Mouse (Mus musculus) olfactory bulb, adult 2 months (tissue): ENCODE measurements around the gene Il2rb. TPM values are rescaled to one million over a fixed set of nuclear protein-coding genes. Genes with fewer than 3 reads are reported as not detected.

Experiments
- H3K27ac ChIP-seq: fragments of 200-500 bp; 2 replicates; pipeline ENCODE4 v1.5.1; 2012; ENCODE audit warnings: low read depth, low read length; ENCODE audit not compliant: insufficient read depth
- H3K4me1 ChIP-seq: fragments of 200-500 bp; 2 replicates; pipeline ENCODE4 v1.6.1; 2012; ENCODE audit warnings: low read length; ENCODE audit not compliant: control insufficient read depth, insufficient read depth
- H3K4me3 ChIP-seq: fragments of 200-500 bp; 2 replicates; pipeline ENCODE4 v1.5.1; 2012; ENCODE audit warnings: mild to moderate bottlenecking, low read depth, low read length, moderate library complexity; ENCODE audit not compliant: insufficient read depth
- CTCF ChIP-seq: fragments of 200-500 bp; IDR thresholded peaks from 2 replicates; pipeline ENCODE4 v1.5.1; 2012; ENCODE audit warnings: low read depth, mild to moderate bottlenecking, low read length, moderate library complexity; ENCODE audit not compliant: insufficient read depth
- POLR2A ChIP-seq: fragments of 200-500 bp; IDR thresholded peaks from 2 replicates; pipeline ENCODE4 v1.6.1; 2012; ENCODE audit warnings: mild to moderate bottlenecking, low read depth, low read length, moderate library complexity; ENCODE audit not compliant: insufficient read depth
- WGBS: fragments of 180-500 bp; shearing (Covaris S2); methylation state at CpG from one replicate; pipeline ENCODE4 v1.1.7; 2018; 5-methylcytosine and 5-hydroxymethylcytosine counted together
- polyA plus RNA-seq: library from polyadenylated mRNA; stranded (reverse); fragments of >200 nt; gene quantifications from 2 replicates; pipeline ENCODE4 v1.2.4, GENCODE M21; 2012; ENCODE audit warnings: low replicate concordance; ENCODE audit not compliant: missing spikeins, insufficient read depth, insufficient read length

Il2rb gene
- polyA plus RNA-seq, 1 experiment = not detected

DNA sequence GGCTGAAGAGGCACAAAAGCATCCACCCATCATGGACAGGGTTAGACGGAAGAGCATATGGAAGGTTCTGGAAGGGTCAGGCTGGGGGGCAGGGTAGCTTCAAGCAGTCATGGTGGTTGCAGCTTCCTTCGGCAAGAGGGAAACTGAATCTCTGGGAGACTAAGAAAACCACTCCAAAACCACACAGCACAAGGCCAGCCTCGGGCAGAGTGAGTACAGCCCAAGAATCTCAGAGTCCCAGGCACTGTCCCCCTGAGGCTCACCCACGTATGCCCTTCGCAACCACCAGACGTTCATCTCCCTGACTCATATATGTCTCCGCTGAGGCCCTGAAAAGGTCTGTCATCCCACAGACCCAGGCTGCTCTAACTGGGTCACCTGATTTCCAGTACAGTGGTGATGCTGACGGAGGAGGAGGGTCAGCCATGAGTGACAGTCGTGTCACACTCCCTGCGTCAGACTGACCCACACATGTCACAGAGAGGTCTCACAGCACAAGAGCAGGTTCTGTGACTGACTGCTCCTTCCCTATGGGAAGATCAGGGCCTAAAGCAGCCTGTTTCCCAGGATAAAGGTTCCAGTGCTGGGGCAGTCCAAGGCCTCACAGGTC, 1.6 kb downstream of the Il2rb start:
- H3K4me3 ChIP-seq = no peak overlapping the region
- H3K4me1 ChIP-seq = no peaks in the 10 kb centered on the region; the same call in 1 of the 2 replicates
- H3K27ac ChIP-seq = no peak overlapping the region
- 87% methylated on average over 10 of the region's 10 CpGs for WGBS
- TF ChIP-seq CTCF = no peak
- TF ChIP-seq POLR2A = no peak

DNA sequence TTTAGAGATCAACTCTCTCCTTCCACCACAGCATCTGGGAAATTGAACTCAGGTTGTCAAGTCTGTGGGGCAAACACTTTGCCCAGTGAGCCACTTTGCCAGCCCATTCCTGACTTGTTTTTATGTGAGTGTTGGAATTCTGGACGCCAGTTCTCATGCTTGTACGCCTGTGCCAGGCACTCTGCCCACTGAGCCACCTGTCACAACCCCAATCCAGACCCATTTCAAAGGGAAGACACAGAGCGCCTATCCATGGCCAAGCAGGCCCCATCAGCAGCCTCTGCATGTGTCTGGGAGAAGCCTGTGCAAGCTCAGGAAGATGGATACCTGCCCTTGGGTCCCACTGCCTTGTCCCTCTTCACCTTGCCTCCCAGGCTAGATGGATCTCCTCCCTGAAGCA, 3.8 kb downstream of the Il2rb start:
- no peak overlapping the region for H3K27ac ChIP-seq
- no peaks in the 10 kb centered on the region; the same call in 1 of the 2 replicates for H3K4me1 ChIP-seq
- H3K4me3 ChIP-seq = no peak overlapping the region
- 92% methylated on average over 3 of the region's 3 CpGs for WGBS
- TF ChIP-seq CTCF (no peak), POLR2A (no peak)

DNA sequence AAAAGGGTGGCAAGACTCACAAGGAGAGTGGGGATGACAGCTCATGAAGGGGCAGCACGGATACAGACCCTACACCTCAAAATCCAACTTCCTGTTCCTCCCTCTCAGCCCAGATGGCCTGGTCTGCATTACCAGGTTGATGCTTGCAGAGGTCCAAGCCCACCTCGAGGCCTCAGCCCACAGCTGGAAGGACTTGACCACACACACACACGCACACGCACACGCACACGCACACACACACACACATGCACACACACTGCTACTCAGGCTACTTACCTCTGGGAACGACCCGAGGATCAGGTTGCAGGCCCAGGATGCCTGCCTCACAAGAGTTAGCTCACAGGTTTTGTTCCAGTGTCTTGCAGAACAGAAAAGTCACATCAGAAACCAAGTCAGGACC, 5.2 kb downstream of the Il2rb start:
- 80% methylated on average over 8 of the region's 8 CpGs for WGBS

GRCm38 (mm10) chr15:78489248-78489647, 5.8 kb downstream of the Il2rb start:
- H3K4me1 ChIP-seq = no peaks in the 10 kb centered on the region; the same call in 1 of the 2 replicates
- 82% methylated on average over 3 of the region's 3 CpGs for WGBS
- TF ChIP-seq CTCF = no peak
- no peak for TF ChIP-seq POLR2A

More for the DNA sequence above, 5.2 kb downstream of the Il2rb start:
- Histone ChIP-seq H3K4me3 (no peak overlapping the region), H3K27ac (no peak overlapping the region), H3K4me1 (no peaks in the 10 kb centered on the region; the same call in 1 of the 2 replicates)
- TF ChIP-seq CTCF (no peak), POLR2A (no peak)

GRCm38 (mm10) chr15:78487066-78487465, 8.0 kb downstream of the Il2rb start:
- H3K4me1 ChIP-seq = no peaks in the 10 kb centered on the region
- TF ChIP-seq CTCF (no peak), POLR2A (no peak)
- H3K4me3 ChIP-seq = no peak overlapping the region

More at GRCm38 (mm10) chr15:78489248-78489647, 5.8 kb downstream of the Il2rb start:
- H3K4me3 ChIP-seq = no peak overlapping the region
- no peak overlapping the region for H3K27ac ChIP-seq

DNA sequence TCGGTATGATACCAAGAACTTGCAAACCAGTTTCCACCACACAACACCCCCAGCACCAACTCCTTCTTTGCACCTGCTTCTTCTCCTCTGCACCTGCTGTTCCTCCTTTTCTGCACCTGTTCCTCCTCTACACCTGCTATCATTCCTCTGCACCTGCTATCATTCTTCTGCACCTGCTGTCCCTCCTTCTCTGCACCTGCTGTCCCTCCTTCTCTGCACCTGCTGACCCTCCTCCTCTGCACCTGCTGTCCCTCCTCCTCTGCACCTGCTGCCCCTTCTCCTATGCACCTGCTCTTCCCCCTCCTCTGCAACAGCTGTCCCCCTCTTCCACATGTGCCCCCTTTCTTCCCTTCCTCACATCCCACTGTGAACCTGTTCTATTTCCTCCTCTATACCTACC, 8.5 kb downstream of the Il2rb start:
- Histone ChIP-seq H3K4me3 (no peak overlapping the region), H3K27ac (no peak overlapping the region), H3K4me1 (no peaks in the 10 kb centered on the region)
- 93% methylated on average over 1 of the region's 1 CpGs for WGBS
- TF ChIP-seq CTCF = no peak

More at GRCm38 (mm10) chr15:78487066-78487465, 8.0 kb downstream of the Il2rb start:
- WGBS = 62% methylated on average over 4 of the region's 4 CpGs
- H3K27ac ChIP-seq = no peak overlapping the region

DNA sequence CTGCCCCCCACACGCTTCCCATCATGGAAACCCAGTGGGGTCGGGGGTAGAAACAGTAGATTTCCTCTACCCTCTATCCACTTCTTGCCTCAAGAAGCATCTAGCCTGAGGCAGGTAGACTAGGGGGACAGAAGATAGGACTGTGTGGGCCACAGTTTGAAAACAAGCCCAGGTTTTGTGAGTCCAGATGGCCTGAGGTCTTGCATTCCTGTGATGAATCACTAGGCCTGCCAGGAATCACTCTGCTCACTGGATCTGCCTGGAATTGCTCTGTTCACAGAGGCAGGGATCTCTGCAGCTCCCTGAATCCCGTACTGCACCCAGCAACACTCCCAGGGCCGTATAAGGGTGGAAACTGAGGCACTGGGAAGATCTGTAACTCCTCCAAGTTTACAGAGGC, 11.8 kb downstream of the Il2rb start:
- no peak overlapping the region for H3K4me3 ChIP-seq
- 81% methylated on average over 4 of the region's 4 CpGs for WGBS
- H3K27ac ChIP-seq = no peak overlapping the region
- TF ChIP-seq POLR2A (no peak), CTCF (no peak)
- peaks cover 5% of the 10 kb centered on the region for H3K4me1 ChIP-seq

- H3K4me1 ChIP-seq = peaks cover 5% of the 10 kb centered on the region
- no peak overlapping the region for H3K27ac ChIP-seq
- H3K4me3 ChIP-seq = no peak overlapping the region
- 74% methylated on average over 3 of the region's 3 CpGs for WGBS
- no peak for TF ChIP-seq CTCF
- no peak for TF ChIP-seq POLR2A
Measured at GRCm38 (mm10) chr15:78482518-78482917, 12.6 kb downstream of the Il2rb start.

GRCm38 (mm10) chr15:78481448-78482000, 13.5 kb downstream of the Il2rb start:
- TF ChIP-seq CTCF = no peak
- TF ChIP-seq POLR2A = no peak
- 62% methylated on average over 9 of the region's 9 CpGs for WGBS
- H3K4me1 ChIP-seq = peaks cover 5% of the 10 kb centered on the region
- H3K27ac ChIP-seq = no peak overlapping the region
- no peak overlapping the region for H3K4me3 ChIP-seq

DNA sequence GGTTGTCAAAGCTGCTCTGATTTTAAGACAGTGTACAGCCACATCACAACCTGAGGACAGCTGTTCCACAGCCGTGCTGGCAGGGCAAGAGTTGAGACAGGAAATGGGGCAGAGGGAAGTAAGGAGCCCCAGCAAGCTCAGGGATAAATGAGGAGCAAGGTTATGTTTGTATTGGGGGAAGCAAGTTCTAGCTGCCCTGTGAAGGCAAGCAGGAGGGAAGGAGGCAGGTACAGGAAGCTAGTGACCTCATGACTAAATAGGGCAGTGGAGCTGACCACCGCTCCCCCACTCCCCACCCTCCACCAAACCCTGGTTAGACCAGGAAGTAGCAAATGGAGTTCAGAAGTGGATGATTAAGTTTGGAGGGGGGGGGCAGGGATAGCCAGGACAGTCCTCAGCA, 14.1 kb downstream of the Il2rb start:
- TF ChIP-seq POLR2A = no peak
- no peak for TF ChIP-seq CTCF
- WGBS = 94% methylated on average over 2 of the region's 2 CpGs
- Histone ChIP-seq H3K4me1 (peaks cover 5% of the 10 kb centered on the region), H3K27ac (no peak overlapping the region), H3K4me3 (no peak overlapping the region)
